Mouse (Mus musculus): ENCODE measurements around the gene Rhcg. TPM values are rescaled to one million over a fixed set of nuclear protein-coding genes. Genes with fewer than 3 reads are reported as not detected.

Gene Rhcg
- polyA plus RNA-seq, 1 experiment from 2014 or later, result not detected

DNA sequence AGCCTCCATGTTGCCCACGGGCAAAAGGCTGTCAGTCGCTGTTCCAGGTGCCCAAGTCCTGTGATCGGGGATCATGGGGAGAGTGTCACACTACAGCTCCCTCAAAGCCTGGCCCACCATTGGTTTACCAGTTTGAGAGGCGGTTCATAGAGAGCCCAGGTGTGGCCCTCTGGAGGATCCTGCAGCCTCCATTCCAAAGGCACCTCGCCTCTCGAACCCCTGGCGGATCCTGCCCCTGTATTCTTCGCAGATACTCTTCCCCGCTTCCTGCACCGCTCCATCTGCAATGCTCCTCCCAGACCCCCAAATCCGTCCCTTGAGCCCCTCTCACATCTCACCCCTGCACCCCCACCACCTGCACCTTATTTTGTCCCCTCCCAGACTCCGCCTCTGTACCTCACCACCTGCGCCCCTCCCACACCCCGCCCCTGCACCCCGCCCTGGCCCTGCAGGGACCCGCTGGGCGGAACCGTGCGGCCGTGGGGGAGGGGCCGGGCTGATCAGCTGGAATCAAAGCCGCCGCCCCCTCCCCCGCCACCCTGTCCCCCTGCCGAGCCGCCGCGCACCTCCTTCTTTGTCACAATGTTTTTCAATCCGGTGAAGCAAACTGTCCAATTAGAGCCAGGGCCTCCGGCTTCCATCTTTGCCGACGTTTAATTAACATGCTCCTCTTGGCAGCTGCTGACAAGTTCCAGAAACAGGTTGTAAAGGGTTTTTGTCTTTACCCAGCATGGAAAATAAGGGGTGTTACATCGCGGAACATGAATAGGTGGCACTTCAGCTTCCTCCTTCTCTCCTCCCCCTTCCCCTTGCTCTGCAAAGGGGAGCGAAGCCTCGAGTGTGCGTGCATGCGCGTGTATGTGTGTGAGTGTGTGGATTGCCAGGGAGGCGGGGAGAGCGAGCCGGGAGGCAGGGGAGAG is 25.4 kb downstream of the Rhcg start:
- TF ChIP-seq CTCF (IDR thresholded peaks at IDR 0.05; ENCODE audit: low read depth), result no peak
- H3K4me2 ChIP-seq (replicated peaks; ENCODE audit: low read depth), result peak overlapping the region; percentile 72
- WGBS, result under 1% methylated on average over 40 of the region's 42 CpGs
- H3K9ac ChIP-seq (ENCODE audit: low read depth, low read length), result no peak overlapping the region
- no peaks in the 10 kb centered on the region for H3K9me3 ChIP-seq (ENCODE audit: control insufficient read depth)
- ATAC-seq, result no peak
- H3K36me3 ChIP-seq (ENCODE audit: control insufficient read depth, insufficient read depth), result no peaks in the 10 kb centered on the region
- peak overlapping the region; percentile 36 for H3K4me3 ChIP-seq (ENCODE audit: low read depth, low read length)
- 0 out of 2 replicates have a peak, but pooled peaks cover 2% of the 10 kb centered on the region for H3K4me1 ChIP-seq (replicated peaks; ENCODE audit: control insufficient read depth, insufficient read depth, low read length)
- no peak overlapping the region for H3K27ac ChIP-seq (ENCODE audit: low read depth, low read length)
- peaks cover 69% of the 10 kb centered on the region for H3K27me3 ChIP-seq (replicated peaks; ENCODE audit: control insufficient read depth, insufficient read depth, low read length)

DNA sequence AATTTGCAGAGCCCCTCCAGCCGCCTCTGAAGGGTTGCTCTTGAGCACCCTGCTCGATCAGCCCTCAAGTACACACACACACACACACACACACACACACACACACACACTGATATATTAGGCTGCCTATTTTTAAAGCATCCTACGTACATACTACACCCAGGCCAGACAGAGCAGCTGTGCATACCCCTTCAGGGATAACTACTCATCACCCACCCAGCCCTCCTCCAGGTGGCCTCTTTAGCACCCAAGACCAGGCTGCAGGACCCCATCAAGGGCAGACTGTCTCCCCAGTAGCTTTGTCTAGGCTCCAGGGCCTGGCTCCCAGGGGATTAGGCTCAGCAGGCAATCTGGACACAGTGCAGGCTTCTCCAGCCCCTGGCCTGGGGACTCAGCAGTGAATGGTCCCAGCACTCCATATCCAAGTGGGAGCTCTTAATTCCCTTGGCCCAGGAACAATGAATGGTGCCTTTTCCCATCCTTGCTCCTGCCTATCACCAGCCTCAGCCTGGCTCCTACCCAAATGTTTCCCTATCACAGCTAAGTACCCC is 26.8 kb downstream of the Rhcg start:
- no peak for ATAC-seq
- Histone ChIP-seq H3K9me3 (ENCODE audit: control insufficient read depth) (no peaks in the 10 kb centered on the region), H3K27ac (ENCODE audit: low read depth, low read length) (no peak overlapping the region), H3K4me3 (ENCODE audit: low read depth, low read length) (no peak overlapping the region), H3K4me1 (replicated peaks; ENCODE audit: control insufficient read depth, insufficient read depth, low read length) (0 out of 2 replicates have a peak, but pooled peaks cover 2% of the 10 kb centered on the region), H3K27me3 (replicated peaks; ENCODE audit: control insufficient read depth, insufficient read depth, low read length) (peaks cover 69% of the 10 kb centered on the region), H3K4me2 (replicated peaks; ENCODE audit: low read depth) (no peak overlapping the region), H3K9ac (ENCODE audit: low read depth, low read length) (no peak overlapping the region), H3K36me3 (ENCODE audit: control insufficient read depth, insufficient read depth) (no peaks in the 10 kb centered on the region)
- TF ChIP-seq CTCF (IDR thresholded peaks at IDR 0.05; ENCODE audit: low read depth), result no peak
- 12% methylated on average over 3 of the region's 3 CpGs for WGBS

DNA sequence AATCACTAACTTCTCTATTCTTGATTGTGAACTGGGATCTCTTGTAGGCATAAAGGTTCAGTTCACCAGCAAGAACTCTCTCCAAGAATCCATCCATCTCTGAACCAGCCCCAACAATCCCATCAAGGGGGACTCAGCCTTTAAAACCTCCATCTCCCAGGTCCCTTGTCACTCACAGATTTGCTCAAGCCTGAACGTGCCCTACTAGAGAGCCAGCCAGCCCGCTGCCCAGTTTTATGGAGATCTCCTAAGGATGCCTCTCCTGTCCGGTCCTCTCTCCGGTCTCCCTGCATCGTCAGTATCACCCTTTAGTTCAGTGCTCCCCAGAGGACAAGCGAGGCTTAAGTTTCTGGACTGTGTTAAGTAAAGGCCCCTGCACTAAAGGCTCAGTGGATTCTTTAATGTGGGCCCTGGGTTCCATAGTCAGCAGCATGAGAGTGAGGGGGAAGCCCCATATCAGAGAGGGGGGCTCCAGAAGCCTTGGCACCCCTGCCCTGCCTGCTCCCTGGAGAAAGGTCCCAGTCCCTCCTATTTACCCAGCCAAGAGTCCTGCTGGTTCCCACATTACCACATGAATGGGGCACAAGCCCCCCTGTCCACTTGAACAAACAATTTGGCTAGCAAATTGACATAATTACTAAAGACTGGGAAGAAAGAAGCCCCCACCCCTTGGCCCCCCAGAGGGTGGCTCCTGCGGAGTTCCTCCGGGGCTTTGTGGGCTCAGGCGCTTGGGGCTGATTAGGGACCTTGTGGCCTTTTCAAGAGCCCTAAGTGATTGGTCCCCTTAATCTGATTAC is 27.5 kb downstream of the Rhcg start:
- 16% methylated on average over 9 of the region's 9 CpGs for WGBS
- H3K36me3 ChIP-seq (ENCODE audit: control insufficient read depth, insufficient read depth), result no peaks in the 10 kb centered on the region
- no peak overlapping the region for H3K9ac ChIP-seq (ENCODE audit: low read depth, low read length)
- no peak overlapping the region for H3K4me2 ChIP-seq (replicated peaks; ENCODE audit: low read depth)
- ATAC-seq, result no peak
- no peak overlapping the region for H3K4me3 ChIP-seq (ENCODE audit: low read depth, low read length)
- H3K27me3 ChIP-seq (replicated peaks; ENCODE audit: control insufficient read depth, insufficient read depth, low read length), result peaks cover 65% of the 10 kb centered on the region
- 0 out of 2 replicates have a peak, but pooled peaks cover 2% of the 10 kb centered on the region for H3K4me1 ChIP-seq (replicated peaks; ENCODE audit: control insufficient read depth, insufficient read depth, low read length)
- H3K27ac ChIP-seq (ENCODE audit: low read depth, low read length), result no peak overlapping the region
- H3K9me3 ChIP-seq (ENCODE audit: control insufficient read depth), result no peaks in the 10 kb centered on the region
- TF ChIP-seq CTCF (IDR thresholded peaks at IDR 0.05; ENCODE audit: low read depth), result no peak

DNA sequence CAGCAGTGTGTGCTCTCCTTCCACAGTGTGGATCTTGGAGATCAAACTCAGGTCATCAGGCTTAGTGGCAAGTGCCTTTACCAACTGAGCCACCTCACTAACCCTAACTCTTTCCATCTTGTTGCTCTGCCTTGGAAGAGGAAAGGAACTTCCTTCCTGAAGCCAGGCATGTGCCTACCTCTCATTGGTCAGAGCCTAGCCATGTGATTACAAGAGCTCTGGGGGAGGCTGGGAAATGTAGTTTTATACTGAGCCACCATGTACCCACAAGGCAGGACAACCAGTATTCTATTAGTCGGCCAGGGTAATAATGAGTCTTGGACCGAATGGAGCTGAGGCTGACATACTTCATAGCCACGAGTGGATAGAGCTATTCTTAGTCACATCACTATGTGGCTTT is 29.2 kb downstream of the Rhcg start:
- Histone ChIP-seq H3K27ac (ENCODE audit: low read depth, low read length) (no peak overlapping the region), H3K9ac (ENCODE audit: low read depth, low read length) (no peak overlapping the region), H3K27me3 (replicated peaks; ENCODE audit: control insufficient read depth, insufficient read depth, low read length) (peaks cover 52% of the 10 kb centered on the region), H3K4me1 (replicated peaks; ENCODE audit: control insufficient read depth, insufficient read depth, low read length) (0 out of 2 replicates have a peak, but pooled peaks cover 2% of the 10 kb centered on the region), H3K9me3 (ENCODE audit: control insufficient read depth) (no peaks in the 10 kb centered on the region), H3K36me3 (ENCODE audit: control insufficient read depth, insufficient read depth) (no peaks in the 10 kb centered on the region), H3K4me2 (replicated peaks; ENCODE audit: low read depth) (no peak overlapping the region), H3K4me3 (ENCODE audit: low read depth, low read length) (no peak overlapping the region)
- no peak for TF ChIP-seq CTCF (IDR thresholded peaks at IDR 0.05; ENCODE audit: low read depth)
- WGBS, result 73% methylated on average over 3 of the region's 3 CpGs
- no peak for ATAC-seq

DNA sequence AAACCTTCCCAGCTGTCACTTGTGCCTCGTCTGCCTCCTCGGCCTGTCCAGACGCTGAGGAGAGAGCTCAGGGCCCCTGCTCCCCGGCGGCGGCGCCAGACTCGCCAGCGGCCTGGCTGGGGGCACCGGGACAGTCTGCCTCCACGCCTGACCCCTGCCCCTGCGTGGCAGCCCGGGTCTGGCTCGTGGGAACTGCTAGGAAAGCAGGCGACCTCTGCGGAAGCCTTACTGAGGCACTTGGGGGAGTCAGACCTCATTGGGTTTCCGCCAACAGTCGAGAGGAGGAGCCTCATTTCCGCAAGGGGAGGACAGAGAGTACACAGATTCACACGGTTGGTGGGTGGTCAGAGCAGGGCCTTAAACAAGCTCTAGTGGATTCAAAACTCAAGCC is 38.6 kb downstream of the Rhcg start:
- peaks cover 31% of the 10 kb centered on the region for H3K27me3 ChIP-seq (replicated peaks; ENCODE audit: control insufficient read depth, insufficient read depth, low read length)
- WGBS, result 4% methylated on average over 20 of the region's 20 CpGs
- H3K9ac ChIP-seq (ENCODE audit: low read depth, low read length), result no peak overlapping the region
- H3K36me3 ChIP-seq (ENCODE audit: control insufficient read depth, insufficient read depth), result no peaks in the 10 kb centered on the region
- no peaks in the 10 kb centered on the region for H3K4me1 ChIP-seq (replicated peaks; ENCODE audit: control insufficient read depth, insufficient read depth, low read length)
- ATAC-seq, result no peak
- H3K27ac ChIP-seq (ENCODE audit: low read depth, low read length), result no peak overlapping the region
- H3K9me3 ChIP-seq (ENCODE audit: control insufficient read depth), result no peaks in the 10 kb centered on the region
- H3K4me3 ChIP-seq (ENCODE audit: low read depth, low read length), result no peak overlapping the region
- TF ChIP-seq CTCF (IDR thresholded peaks at IDR 0.05; ENCODE audit: low read depth), result no peak
- H3K4me2 ChIP-seq (replicated peaks; ENCODE audit: low read depth), result peak overlapping the region; percentile 59

Data from intestine, postnatal 0 days (tissue).